Mouse (Mus musculus): Measurements from ENCODE around the gene Olfr193. TPM values are rescaled to one million over a fixed set of nuclear protein-coding genes. Genes with fewer than 3 reads are reported as not detected.
"Not testable (repeated sequence)": the region's sequence is repeated elsewhere in the genome, so short reads cannot be mapped to it uniquely, and the experiment has no call there.

Olfr193 gene
- polyA plus RNA-seq, 1 experiment from 2014 or later = not detected

DNA sequence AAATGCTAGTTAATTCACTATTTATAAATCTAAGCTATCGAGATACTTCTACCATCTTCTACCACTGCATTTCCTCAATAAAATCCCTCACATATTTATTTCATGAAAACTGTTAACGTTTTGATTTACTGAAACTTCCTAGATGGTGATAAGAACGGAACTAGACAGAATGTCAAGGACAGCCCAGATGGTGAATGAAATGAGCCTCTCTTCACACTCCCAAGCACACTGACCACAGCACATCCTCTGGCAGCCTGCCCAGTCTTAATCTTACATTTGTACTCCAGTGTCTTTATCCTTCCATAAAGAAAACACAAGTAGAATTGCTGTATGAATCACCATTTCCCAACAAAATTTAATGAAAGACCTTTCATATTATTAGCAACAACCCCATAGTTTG, 49.3 kb downstream of the Olfr193 start:
- not testable (repeated sequence) for H3K27me3 ChIP-seq; H3K9me3 ChIP-seq; H3K27ac ChIP-seq; H3K9ac ChIP-seq; ATAC-seq (ENCODE audit: low FRiP score); H3K36me3 ChIP-seq (replicated peaks); H3K4me1 ChIP-seq; H3K4me3 ChIP-seq (replicated peaks); H3K4me2 ChIP-seq
- 84% methylated on average over 3 of the region's 3 CpGs for WGBS

Other genes with a start within 250 kb of the Olfr193 start
- not detected in 2 replicates for gene Olfr177, start 237.1 kb downstream of the Olfr193 start, polyA plus RNA-seq (2016; fragmentation: Nextera tagmentation; extraction: Ambion mirVana)
- not detected in 2 replicates for gene Olfr178, start 219.8 kb downstream of the Olfr193 start, polyA plus RNA-seq (2016; fragmentation: Nextera tagmentation; extraction: Ambion mirVana)
- gene Olfr181, start 183.1 kb downstream of the Olfr193 start, polyA plus RNA-seq (2016; fragmentation: Nextera tagmentation; extraction: Ambion mirVana) = not detected in 2 replicates
- not detected in 2 replicates for gene Olfr180, start 182.5 kb downstream of the Olfr193 start, polyA plus RNA-seq (2016; fragmentation: Nextera tagmentation; extraction: Ambion mirVana)
- not detected in 2 replicates for gene Olfr183, start 116.5 kb downstream of the Olfr193 start, polyA plus RNA-seq (2016; fragmentation: Nextera tagmentation; extraction: Ambion mirVana)
- not detected in 2 replicates for gene Olfr186, start 81.6 kb downstream of the Olfr193 start, polyA plus RNA-seq (2016; fragmentation: Nextera tagmentation; extraction: Ambion mirVana)
- not detected in 2 replicates for gene Olfr187, start 72.1 kb downstream of the Olfr193 start, polyA plus RNA-seq (2016; fragmentation: Nextera tagmentation; extraction: Ambion mirVana)
- gene Olfr190, start 33.9 kb downstream of the Olfr193 start, polyA plus RNA-seq (2016; fragmentation: Nextera tagmentation; extraction: Ambion mirVana) = not detected in 2 replicates
- gene Olfr191, start 22.1 kb downstream of the Olfr193 start, polyA plus RNA-seq (2016; fragmentation: Nextera tagmentation; extraction: Ambion mirVana) = not detected in 2 replicates
- not detected in 2 replicates for gene Olfr194, start 9.2 kb upstream of the Olfr193 start, polyA plus RNA-seq (2016; fragmentation: Nextera tagmentation; extraction: Ambion mirVana)
- gene Olfr195, start 35.2 kb upstream of the Olfr193 start, polyA plus RNA-seq (2016; fragmentation: Nextera tagmentation; extraction: Ambion mirVana) = not detected in 2 replicates
- not detected in 2 replicates for gene Olfr196, start 58.6 kb upstream of the Olfr193 start, polyA plus RNA-seq (2016; fragmentation: Nextera tagmentation; extraction: Ambion mirVana)
- not detected in 2 replicates for gene Olfr198, start 91.7 kb upstream of the Olfr193 start, polyA plus RNA-seq (2016; fragmentation: Nextera tagmentation; extraction: Ambion mirVana)
- gene Olfr199, start 107.9 kb upstream of the Olfr193 start, polyA plus RNA-seq (2016; fragmentation: Nextera tagmentation; extraction: Ambion mirVana) = not detected in 2 replicates
- gene Olfr201, start 160.8 kb upstream of the Olfr193 start, polyA plus RNA-seq (2016; fragmentation: Nextera tagmentation; extraction: Ambion mirVana) = not detected in 2 replicates
- not detected in 2 replicates for gene Olfr202, start 174.9 kb upstream of the Olfr193 start, polyA plus RNA-seq (2016; fragmentation: Nextera tagmentation; extraction: Ambion mirVana)
- not detected in 2 replicates for gene Olfr203, start 187.0 kb upstream of the Olfr193 start, polyA plus RNA-seq (2016; fragmentation: Nextera tagmentation; extraction: Ambion mirVana)
- not detected in 2 replicates for gene Olfr204, start 206.4 kb upstream of the Olfr193 start, polyA plus RNA-seq (2016; fragmentation: Nextera tagmentation; extraction: Ambion mirVana)
- not detected in 2 replicates for gene Olfr205, start 219.3 kb upstream of the Olfr193 start, polyA plus RNA-seq (2016; fragmentation: Nextera tagmentation; extraction: Ambion mirVana)
- not detected in 2 replicates for gene Olfr206, start 237.4 kb upstream of the Olfr193 start, polyA plus RNA-seq (2016; fragmentation: Nextera tagmentation; extraction: Ambion mirVana)